Mouse (Mus musculus): ENCODE measurements around the gene Nhlh1. TPM values are rescaled to one million over a fixed set of nuclear protein-coding genes. Genes with fewer than 3 reads are reported as not detected.

Gene Nhlh1
- total and polyA plus RNA-seq, 2 experiments from 2014 or later: 2.4 to 17.3 TPM

- Histone ChIP-seq H3K9me3 (ENCODE audit: low read length) (no peaks in the 10 kb centered on the region), H3K27me3 (ENCODE audit: insufficient read depth, low read length) (no peaks in the 10 kb centered on the region), H3K4me1 (ENCODE audit: insufficient read depth, low read length) (peaks cover 10% of the 10 kb centered on the region; the same call in 1 of the 2 replicates), H3K36me3 (ENCODE audit: insufficient read depth, low read length) (no peaks in the 10 kb centered on the region), H3K9ac (replicated peaks; ENCODE audit: low read length) (no peak overlapping the region), H3K27ac (peak overlapping the region; percentile 52), H3K4me3 (ENCODE audit: low read length) (no peak overlapping the region), H3K4me2 (ENCODE audit: low read depth, low read length) (peak overlapping the region; percentile 16; the same call in 1 of the 2 replicates)
- no peak for TF ChIP-seq CTCF (IDR thresholded peaks at IDR 0.05; ENCODE audit: low read depth)
- WGBS: 35% methylated on average over 6 of the region's 6 CpGs
- peak; percentile 48 for DNase-seq (ENCODE audit: low spot score)
- ATAC-seq: peak; percentile 47
Measured at GRCm38 (mm10) chr1:172058321-172058720, 948 bp upstream of the Nhlh1 start.

DNA sequence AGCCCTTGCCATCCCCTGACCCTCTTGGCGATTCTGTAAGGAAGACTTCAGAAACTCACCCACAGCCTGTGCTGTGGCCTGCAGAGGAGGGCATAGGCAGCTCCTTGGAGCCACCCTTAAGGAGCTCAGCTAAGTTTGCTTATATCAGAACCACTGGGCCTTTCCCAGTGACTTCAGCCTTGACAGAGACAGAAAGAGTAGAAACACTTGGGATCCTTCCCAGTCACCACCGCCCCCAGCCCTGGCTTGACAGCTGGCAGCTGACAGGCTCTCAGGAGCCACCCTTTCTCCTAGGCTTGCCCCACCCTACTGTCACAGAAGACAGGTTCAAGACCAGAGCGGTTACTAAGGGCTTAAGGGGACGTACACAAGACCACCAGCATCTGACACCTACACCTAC lies 1.1 kb downstream of the Nhlh1 start:
- Histone ChIP-seq H3K36me3 (ENCODE audit: insufficient read depth, low read length) (no peaks in the 10 kb centered on the region), H3K9ac (replicated peaks; ENCODE audit: low read length) (peak overlapping the region; percentile 35; the same call in 1 of the 2 replicates), H3K9me3 (ENCODE audit: low read length) (no peaks in the 10 kb centered on the region), H3K27me3 (ENCODE audit: insufficient read depth, low read length) (no peaks in the 10 kb centered on the region), H3K4me2 (ENCODE audit: low read depth, low read length) (peak overlapping the region; percentile 72), H3K4me1 (ENCODE audit: insufficient read depth, low read length) (peaks cover 10% of the 10 kb centered on the region; the same call in 1 of the 2 replicates), H3K4me3 (ENCODE audit: low read length) (peak overlapping the region; percentile 34), H3K27ac (no peak overlapping the region)
- ATAC-seq (no peak), DNase-seq (ENCODE audit: low spot score) (no peak)
- TF ChIP-seq CTCF (IDR thresholded peaks at IDR 0.05; ENCODE audit: low read depth): no peak
- WGBS: 49% methylated on average over 4 of the region's 4 CpGs

DNA sequence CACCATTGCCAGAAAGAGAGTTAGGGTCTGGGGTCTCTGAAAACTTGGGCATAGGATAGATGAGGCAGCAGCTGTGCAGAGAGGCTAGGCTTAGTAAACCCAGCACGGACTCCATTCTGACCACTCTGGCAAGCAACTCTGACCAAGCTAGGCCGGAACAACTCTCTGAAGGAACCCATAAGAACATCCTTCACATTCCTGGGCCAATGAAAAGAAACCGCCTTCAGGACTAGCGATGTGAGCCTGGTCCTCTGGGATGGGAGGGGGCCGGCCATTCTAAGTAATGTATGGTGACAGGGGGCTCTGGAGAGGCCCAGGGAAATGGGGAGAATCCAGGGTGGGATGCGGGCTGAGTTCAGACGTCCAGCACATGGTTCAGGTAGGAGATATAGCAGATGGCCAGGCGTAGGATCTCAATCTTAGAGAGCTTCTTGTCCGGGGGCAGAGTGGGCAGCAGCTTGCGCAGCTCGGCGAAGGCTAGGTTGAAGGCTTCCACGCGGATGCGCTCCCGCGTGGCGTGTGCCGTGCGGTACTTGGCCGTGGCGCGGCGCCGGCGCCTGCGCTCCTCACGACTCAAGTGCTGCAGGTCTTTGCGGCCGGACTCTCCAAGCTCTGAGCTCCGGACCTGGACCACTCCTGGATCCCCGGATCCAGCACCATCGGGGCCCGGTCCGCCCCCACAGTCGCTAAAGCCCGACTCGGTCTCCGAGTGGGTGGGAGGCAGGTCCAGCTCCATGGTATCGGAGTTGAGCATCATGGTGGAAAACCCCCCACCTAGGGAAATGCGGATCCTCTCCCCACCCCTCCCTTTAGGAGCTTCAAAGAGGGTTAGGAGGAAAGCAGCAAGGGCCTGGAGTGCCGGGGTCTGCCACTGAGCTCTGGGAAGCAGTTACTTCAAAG lies 3.6 kb downstream of the Nhlh1 start:
- peak overlapping the region; percentile 72 for H3K4me2 ChIP-seq (ENCODE audit: low read depth, low read length)
- peaks cover 14% of the 10 kb centered on the region for H3K4me1 ChIP-seq (ENCODE audit: insufficient read depth, low read length)
- peak; percentile 60 for DNase-seq (ENCODE audit: low spot score)
- TF ChIP-seq CTCF (IDR thresholded peaks at IDR 0.05; ENCODE audit: low read depth): no peak
- H3K9me3 ChIP-seq (ENCODE audit: low read length): no peaks in the 10 kb centered on the region
- WGBS: 2% methylated on average over 42 of the region's 42 CpGs
- no peaks in the 10 kb centered on the region for H3K36me3 ChIP-seq (ENCODE audit: insufficient read depth, low read length)
- peak overlapping the region; percentile 61 for H3K9ac ChIP-seq (replicated peaks; ENCODE audit: low read length)
- peak; percentile 31; the same call in 1 of the 2 replicates for ATAC-seq
- peak overlapping the region; percentile 42 for H3K4me3 ChIP-seq (ENCODE audit: low read length)
- H3K27me3 ChIP-seq (ENCODE audit: insufficient read depth, low read length): no peaks in the 10 kb centered on the region
- peak overlapping the region; percentile 32; the same call in 1 of the 2 replicates for H3K27ac ChIP-seq

GRCm38 (mm10) chr1:172052766-172053279 lies 4.5 kb downstream of the Nhlh1 start:
- H3K4me1 ChIP-seq (ENCODE audit: insufficient read depth, low read length): peaks cover 18% of the 10 kb centered on the region; the same call in 1 of the 2 replicates
- H3K4me2 ChIP-seq (ENCODE audit: low read depth, low read length): peak overlapping the region; percentile 72
- no peak for DNase-seq (ENCODE audit: low spot score)
- H3K27me3 ChIP-seq (ENCODE audit: insufficient read depth, low read length): no peaks in the 10 kb centered on the region
- no peaks in the 10 kb centered on the region for H3K9me3 ChIP-seq (ENCODE audit: low read length)
- H3K27ac ChIP-seq: no peak overlapping the region
- no peak for TF ChIP-seq CTCF (IDR thresholded peaks at IDR 0.05; ENCODE audit: low read depth)
- H3K36me3 ChIP-seq (ENCODE audit: insufficient read depth, low read length): no peaks in the 10 kb centered on the region
- H3K4me3 ChIP-seq (ENCODE audit: low read length): no peak overlapping the region
- WGBS: 25% methylated on average over 10 of the region's 10 CpGs
- H3K9ac ChIP-seq (replicated peaks; ENCODE audit: low read length): 0 out of 2 replicates have a peak overlapping the region, but pooled peaks have one; percentile 13
- ATAC-seq: no peak

DNA sequence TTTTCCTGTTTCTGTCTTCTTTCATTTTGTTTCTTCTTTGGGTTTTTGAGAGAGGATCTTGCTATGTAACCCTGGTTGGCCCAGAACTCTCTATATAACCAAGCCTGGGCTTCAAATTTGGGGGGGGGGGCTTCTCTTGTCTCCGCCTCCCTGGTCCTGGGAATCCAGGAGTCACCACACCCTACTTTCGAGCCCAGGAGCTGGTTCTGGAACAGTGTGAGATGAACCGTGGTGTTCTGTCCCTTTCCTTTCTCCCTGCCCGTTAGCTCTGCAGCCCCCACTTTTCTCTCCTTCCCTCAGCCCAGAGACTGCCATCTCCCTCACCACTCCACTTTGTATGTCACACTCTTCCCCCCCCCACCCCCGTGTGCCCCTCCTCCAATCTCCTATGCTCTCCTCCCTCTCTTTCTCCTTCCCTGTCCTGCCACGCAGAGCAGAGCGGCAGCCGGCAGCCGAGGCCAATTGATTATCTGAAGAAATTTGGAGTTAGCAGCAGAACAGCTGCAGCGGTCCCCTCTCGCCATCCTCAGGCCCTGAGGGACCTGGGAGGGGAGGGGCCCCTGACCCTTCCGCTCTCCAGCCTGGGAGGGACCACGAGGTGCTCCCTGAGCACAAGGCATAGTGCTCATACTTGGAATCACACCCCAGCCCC lies 8.1 kb downstream of the Nhlh1 start:
- DNase-seq (ENCODE audit: low spot score) (peak; percentile 65), ATAC-seq (peak; percentile 58)
- Histone ChIP-seq H3K9me3 (ENCODE audit: low read length) (no peaks in the 10 kb centered on the region), H3K4me1 (ENCODE audit: insufficient read depth, low read length) (peaks cover 16% of the 10 kb centered on the region; the same call in 1 of the 2 replicates), H3K4me2 (ENCODE audit: low read depth, low read length) (peak overlapping the region; percentile 34), H3K36me3 (ENCODE audit: insufficient read depth, low read length) (no peaks in the 10 kb centered on the region), H3K27me3 (ENCODE audit: insufficient read depth, low read length) (no peaks in the 10 kb centered on the region), H3K27ac (peak overlapping the region; percentile 79), H3K4me3 (ENCODE audit: low read length) (no peak overlapping the region), H3K9ac (replicated peaks; ENCODE audit: low read length) (peak overlapping the region; percentile 30; the same call in 1 of the 2 replicates)
- 12% methylated on average over 13 of the region's 13 CpGs for WGBS
- TF ChIP-seq CTCF (IDR thresholded peaks at IDR 0.05; ENCODE audit: low read depth): no peak

DNA sequence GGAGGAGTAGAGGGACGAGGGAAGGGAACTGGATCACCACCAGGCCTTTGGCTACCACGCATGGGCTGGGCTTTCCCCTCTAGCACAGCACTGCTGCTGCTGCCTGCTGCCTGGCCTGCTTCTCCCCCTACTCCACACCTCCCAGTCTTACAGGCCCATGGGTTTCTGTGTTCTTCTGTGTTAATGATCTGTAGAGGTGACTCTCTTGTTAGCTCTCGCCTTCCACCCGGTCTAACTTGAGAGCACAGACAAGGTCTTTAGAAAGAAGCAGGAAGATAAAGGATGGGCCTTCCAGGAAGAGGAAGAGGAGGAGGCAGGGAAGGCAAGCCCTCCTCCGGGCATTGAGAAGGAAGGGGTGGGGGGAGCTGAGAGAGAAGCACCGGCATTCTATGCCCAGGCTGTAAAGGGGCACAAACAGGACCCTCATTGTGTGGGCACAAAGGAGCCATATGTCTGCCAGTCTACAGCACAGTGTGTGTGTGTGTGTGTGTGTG lies 9.1 kb downstream of the Nhlh1 start:
- H3K36me3 ChIP-seq (ENCODE audit: insufficient read depth, low read length): no peaks in the 10 kb centered on the region
- no peak for TF ChIP-seq CTCF (IDR thresholded peaks at IDR 0.05; ENCODE audit: low read depth)
- H3K9me3 ChIP-seq (ENCODE audit: low read length): no peaks in the 10 kb centered on the region
- peaks cover 8% of the 10 kb centered on the region; the same call in 1 of the 2 replicates for H3K4me1 ChIP-seq (ENCODE audit: insufficient read depth, low read length)
- H3K9ac ChIP-seq (replicated peaks; ENCODE audit: low read length): peak overlapping the region; percentile 35; the same call in 1 of the 2 replicates
- H3K27me3 ChIP-seq (ENCODE audit: insufficient read depth, low read length): no peaks in the 10 kb centered on the region
- H3K27ac ChIP-seq: peak overlapping the region; percentile 79
- ATAC-seq: peak; percentile 82
- H3K4me3 ChIP-seq (ENCODE audit: low read length): no peak overlapping the region
- WGBS: 7% methylated on average over 6 of the region's 6 CpGs
- H3K4me2 ChIP-seq (ENCODE audit: low read depth, low read length): peak overlapping the region; percentile 34
- DNase-seq (ENCODE audit: low spot score): peak; percentile 64

Data from hindbrain, postnatal 0 days (tissue).